Mouse (Mus musculus): ENCODE measurements around the gene Sox5. TPM values are rescaled to one million over a fixed set of nuclear protein-coding genes. Genes with fewer than 3 reads are reported as not detected.

Sox5 gene
- total RNA-seq (2014; fragmentation: Nextera tagmentation) (1.7 and 9.1 TPM in 2 replicates), total RNA-seq (2017) (3.8 and 4.7 TPM in 2 replicates)

- ATAC-seq (replicated peaks; ENCODE audit: low FRiP score, low TSS enrichment, poor library complexity, severe bottlenecking): peak; percentile 77
These were observed at the start of gene Sox5 for GRCm38 (mm10) chr6:144781431-144782030. TSS of gene Sox5 (minus strand) at chr6:144781977.

- ATAC-seq (replicated peaks; ENCODE audit: low FRiP score, low TSS enrichment, poor library complexity, severe bottlenecking): no peak
These were observed 43.3 kb upstream of the Sox5 start for GRCm38 (mm10) chr6:144825018-144825602.

- no peak for ATAC-seq (replicated peaks; ENCODE audit: low FRiP score, low TSS enrichment, poor library complexity, severe bottlenecking)
These were observed 42.4 kb upstream of the Sox5 start for GRCm38 (mm10) chr6:144824153-144824552.

- peak; percentile 73 for ATAC-seq (replicated peaks; ENCODE audit: low FRiP score, low TSS enrichment, poor library complexity, severe bottlenecking)
These were observed 40.8 kb upstream of the Sox5 start for GRCm38 (mm10) chr6:144822594-144822993.

- no peak for ATAC-seq (replicated peaks; ENCODE audit: low FRiP score, low TSS enrichment, poor library complexity, severe bottlenecking)
These were observed 39.2 kb upstream of the Sox5 start for GRCm38 (mm10) chr6:144821019-144821418.

- ATAC-seq (replicated peaks; ENCODE audit: low FRiP score, low TSS enrichment, poor library complexity, severe bottlenecking): 0 out of 2 replicates have a peak, but pooled peaks have one; percentile 39
These were observed 36.2 kb upstream of the Sox5 start for GRCm38 (mm10) chr6:144818016-144818415.

- no peak for ATAC-seq (replicated peaks; ENCODE audit: low FRiP score, low TSS enrichment, poor library complexity, severe bottlenecking)
These were observed 35.7 kb upstream of the Sox5 start for GRCm38 (mm10) chr6:144817329-144817932.

GRCm38 (mm10) chr6:144815542-144815941 is 33.8 kb upstream of the Sox5 start:
- ATAC-seq (replicated peaks; ENCODE audit: low FRiP score, low TSS enrichment, poor library complexity, severe bottlenecking): no peak

- ATAC-seq (replicated peaks; ENCODE audit: low FRiP score, low TSS enrichment, poor library complexity, severe bottlenecking): peak; percentile 64; the same call in 1 of the 2 replicates
These were observed 33.2 kb upstream of the Sox5 start for GRCm38 (mm10) chr6:144814931-144815364.

GRCm38 (mm10) chr6:144804321-144804720 is 22.5 kb upstream of the Sox5 start:
- ATAC-seq (replicated peaks; ENCODE audit: low FRiP score, low TSS enrichment, poor library complexity, severe bottlenecking): peak; percentile 84

GRCm38 (mm10) chr6:144803063-144803462 is 21.3 kb upstream of the Sox5 start:
- ATAC-seq (replicated peaks; ENCODE audit: low FRiP score, low TSS enrichment, poor library complexity, severe bottlenecking): no peak

- ATAC-seq (replicated peaks; ENCODE audit: low FRiP score, low TSS enrichment, poor library complexity, severe bottlenecking): no peak
These were observed 12.6 kb upstream of the Sox5 start for GRCm38 (mm10) chr6:144794356-144794755.

GRCm38 (mm10) chr6:144792871-144793270 is 11.1 kb upstream of the Sox5 start:
- no peak for ATAC-seq (replicated peaks; ENCODE audit: low FRiP score, low TSS enrichment, poor library complexity, severe bottlenecking)

- ATAC-seq (replicated peaks; ENCODE audit: low FRiP score, low TSS enrichment, poor library complexity, severe bottlenecking): no peak
These were observed 1.5 kb upstream of the Sox5 start for GRCm38 (mm10) chr6:144783295-144783694.

GRCm38 (mm10) chr6:144782866-144783265 is 1.1 kb upstream of the Sox5 start:
- ATAC-seq (replicated peaks; ENCODE audit: low FRiP score, low TSS enrichment, poor library complexity, severe bottlenecking): 0 out of 2 replicates have a peak, but pooled peaks have one; percentile 2

- ATAC-seq (replicated peaks; ENCODE audit: low FRiP score, low TSS enrichment, poor library complexity, severe bottlenecking): 0 out of 2 replicates have a peak, but pooled peaks have one; percentile 9
These were observed 467 bp upstream of the Sox5 start for GRCm38 (mm10) chr6:144782031-144782857.

GRCm38 (mm10) chr6:144780608-144781285 is 1.0 kb downstream of the Sox5 start:
- no peak for ATAC-seq (replicated peaks; ENCODE audit: low FRiP score, low TSS enrichment, poor library complexity, severe bottlenecking)

- ATAC-seq (replicated peaks; ENCODE audit: low FRiP score, low TSS enrichment, poor library complexity, severe bottlenecking): no peak
These were observed 1.7 kb downstream of the Sox5 start for GRCm38 (mm10) chr6:144779945-144780607.
